In genomic region chr11:56246549-56247332, GRCm38 (mm10) we compare ENCODE assay signal across 8 mouse cellular contexts.
DNase-seq lines count a peak whose midpoint lies in the region; ATAC-seq and TF ChIP-seq lines count a peak whose summit lies in the region.

No protein-coding gene starts in this region.

- no peak overlapping the region; the same call in 1 of the 2 replicates for H3K4me3 ChIP-seq in forebrain, embryonic 10.5 days
- no peak overlapping the region for H3K4me3 ChIP-seq in neural tube, embryonic 12.5 days
- H3K4me3 ChIP-seq in thymus, adult 2 months (ENCODE audit: control insufficient read depth, insufficient read depth, low read length), result no peak overlapping the region

- no peaks in the 10 kb centered on the region for H3K27me3 ChIP-seq in forebrain, embryonic 10.5 days (ENCODE audit: poor library complexity, severe bottlenecking)
- H3K27me3 ChIP-seq in neural tube, embryonic 12.5 days (replicated peaks), result no peaks in the 10 kb centered on the region
- H3K27me3 ChIP-seq in thymus, adult 2 months (ENCODE audit: control insufficient read depth, insufficient read depth, low read length), result no peaks in the 10 kb centered on the region

- intact Hi-C loops in heart, postnatal 25 days (cut with DNase I), result no loop called here

- peaks cover 24% of the 10 kb centered on the region for H3K4me1 ChIP-seq in forebrain, embryonic 10.5 days
- H3K4me1 ChIP-seq in neural tube, embryonic 12.5 days, result peaks cover 10% of the 10 kb centered on the region
- no peaks in the 10 kb centered on the region for H3K4me1 ChIP-seq in thymus, adult 2 months (replicated peaks; ENCODE audit: control insufficient read depth, insufficient read depth, low read length)

- no peak overlapping the region; the same call in 1 of the 2 replicates for H3K9ac ChIP-seq in neural tube, embryonic 12.5 days

- peak; percentile 97 for ATAC-seq in neural tube, embryonic 12.5 days (ENCODE audit: low FRiP score, low read depth)
- ATAC-seq in activated CD4-positive, CD25-positive, alpha-beta regulatory T cell, adult 4 months, result no peak

- no peak for TF ChIP-seq CTCF in thymus, adult 2 months (IDR thresholded peaks at IDR 0.05; ENCODE audit: borderline replicate concordance, control insufficient read depth, extremely low read depth, insufficient read depth, low read length, poor library complexity)

- peaks cover 4% of the 10 kb centered on the region; the same call in 1 of the 2 replicates for H3K9me3 ChIP-seq in forebrain, embryonic 10.5 days
- no peaks in the 10 kb centered on the region for H3K9me3 ChIP-seq in neural tube, embryonic 12.5 days

- no peak overlapping the region for H3K4me2 ChIP-seq in neural tube, embryonic 12.5 days (replicated peaks)

- no peak for TF ChIP-seq POLR2A in thymus, adult 2 months (IDR thresholded peaks at IDR 0.05; ENCODE audit: control insufficient read depth, extremely low read depth, insufficient read depth, low read length, poor library complexity)

- DNase-seq in ZHBTc4 (ENCODE audit: low read depth, low spot score), result peak; percentile 62
- peak; percentile 69 for DNase-seq in forebrain, embryonic 10.5 days (ENCODE audit: extremely low spot score, low spot score)
- peak; percentile 93 for DNase-seq in layer of hippocampus, adult 9-11 months
- DNase-seq in urinary bladder, postnatal 36 days (ENCODE audit: low spot score in 2 of 2), result no peak
- DNase-seq in heart, postnatal 25 days (ENCODE audit: low spot score), result no peak
- DNase-seq in thymus, adult 2 months, result no peak

- peak overlapping the region; percentile 83 for H3K27ac ChIP-seq in forebrain, embryonic 10.5 days
- no peak overlapping the region for H3K27ac ChIP-seq in neural tube, embryonic 12.5 days
- H3K27ac ChIP-seq in thymus, adult 2 months (ENCODE audit: control insufficient read depth, insufficient read depth, low read length), result no peak overlapping the region

- 35% methylated on average over 5 of the region's 5 CpGs for WGBS in forebrain, embryonic 10.5 days
- WGBS in neural tube, embryonic 12.5 days, result 33% methylated on average over 5 of the region's 5 CpGs
- 63% methylated on average over 5 of the region's 5 CpGs for WGBS in thymus, adult 2 months

- no peaks in the 10 kb centered on the region for H3K36me3 ChIP-seq in forebrain, embryonic 10.5 days (replicated peaks)
- H3K36me3 ChIP-seq in neural tube, embryonic 12.5 days, result no peaks in the 10 kb centered on the region
- H3K36me3 ChIP-seq in thymus, adult 2 months (ENCODE audit: control insufficient read depth, insufficient read depth, low read length), result no peaks in the 10 kb centered on the region

Comparison
In these comparisons a context has a peak if more than half of its experiments do, and no peak if none do; other contexts are left out.
1. DNase-seq: peak in ZHBTc4 (single experiment), forebrain, embryonic 10.5 days (single experiment) and layer of hippocampus, adult 9-11 months (single experiment); none in urinary bladder, postnatal 36 days (0 of 2), heart, postnatal 25 days (single experiment) and thymus, adult 2 months (single experiment).